Mouse (Mus musculus) WW6 (cell line): ENCODE data around the gene Nuak2.
A peak's percentile ranks its signal among the peaks of the same experiment; 100 is the strongest.
"Not testable (repeated sequence)": the region's sequence is repeated elsewhere in the genome, so short reads cannot be mapped to it uniquely, and the experiment has no call there.

Source experiments
- DNase-seq: peaks from one replicate; pipeline ENCODE4 v3.0.0-alpha.2; 2013; ENCODE audit warnings: low read depth, low spot score

Nuak2 gene

DNA sequence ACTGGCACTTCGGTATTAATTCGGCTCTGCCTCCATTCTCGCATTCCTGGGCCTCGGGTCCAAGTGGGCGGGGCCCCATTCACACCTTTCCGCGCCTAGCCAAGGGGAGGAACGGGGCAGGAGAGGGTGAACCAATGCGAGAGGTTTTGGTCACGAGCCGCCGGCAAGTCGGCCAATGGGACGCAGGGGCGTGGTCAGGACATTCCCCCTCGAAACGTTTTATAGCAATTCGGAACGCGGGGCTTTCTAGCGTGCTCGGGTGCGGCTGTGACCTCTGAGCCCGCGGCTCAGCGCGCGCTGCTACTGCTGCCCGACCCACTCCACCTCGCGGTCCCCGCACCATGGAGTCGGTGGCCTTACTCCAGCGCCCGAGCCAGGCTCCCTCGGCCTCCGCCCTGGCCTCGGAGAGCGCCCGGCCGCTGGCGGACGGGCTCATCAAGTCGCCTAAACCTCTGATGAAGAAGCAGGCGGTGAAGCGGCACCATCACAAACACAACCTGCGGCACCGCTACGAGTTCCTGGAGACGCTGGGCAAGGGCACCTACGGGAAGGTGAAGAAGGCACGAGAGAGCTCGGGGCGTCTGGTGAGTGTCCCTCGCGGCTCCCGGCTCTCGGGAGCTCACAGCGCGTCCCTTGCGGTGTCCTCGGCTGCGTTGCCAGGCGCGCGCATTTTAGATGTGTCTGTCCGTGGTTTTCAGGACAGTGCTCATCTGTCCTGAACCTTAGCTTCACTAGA lies at the start of gene Nuak2:
TSS of gene Nuak2 (plus strand) at position 238 of the 736 bp plus-strand sequence.
- peak; percentile 82 for DNase-seq

DNA sequence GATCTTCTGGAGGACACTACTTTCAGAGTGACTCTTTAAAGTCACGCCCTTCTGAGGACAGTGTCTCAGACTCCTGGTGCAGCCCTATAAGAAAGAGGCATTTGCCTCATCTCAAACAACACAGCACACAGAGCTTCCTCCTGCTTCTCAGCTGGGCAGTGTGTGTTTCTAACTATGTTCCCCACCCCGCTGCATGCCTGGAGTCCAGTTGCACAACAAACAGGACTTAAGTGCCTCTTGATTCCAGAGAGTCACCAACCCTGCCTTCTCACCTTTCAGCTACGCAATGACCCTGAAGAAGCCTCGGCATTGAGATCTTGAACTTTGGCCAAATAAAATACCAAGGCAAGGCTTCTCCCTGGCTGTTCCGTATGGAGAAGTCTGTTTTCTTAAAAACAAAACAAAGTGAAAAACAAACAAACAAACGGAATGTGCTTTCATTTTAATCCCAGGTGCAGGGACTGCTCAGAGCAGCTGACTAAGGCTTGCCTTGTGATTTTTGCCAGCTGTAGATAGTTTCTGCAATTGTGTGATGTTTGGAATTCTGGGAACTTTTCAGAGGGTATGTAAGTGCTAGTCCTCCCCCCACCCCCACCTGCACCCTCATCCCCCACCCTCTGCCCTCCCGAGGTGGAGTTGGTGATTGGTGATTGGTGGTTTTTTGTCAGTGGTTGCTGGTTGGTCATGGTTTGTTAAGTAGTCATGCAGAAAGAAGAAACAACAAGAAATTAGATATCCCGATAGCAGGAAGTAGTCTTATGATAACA lies 49.0 kb upstream of the Nuak2 start:
- no peak for DNase-seq

DNA sequence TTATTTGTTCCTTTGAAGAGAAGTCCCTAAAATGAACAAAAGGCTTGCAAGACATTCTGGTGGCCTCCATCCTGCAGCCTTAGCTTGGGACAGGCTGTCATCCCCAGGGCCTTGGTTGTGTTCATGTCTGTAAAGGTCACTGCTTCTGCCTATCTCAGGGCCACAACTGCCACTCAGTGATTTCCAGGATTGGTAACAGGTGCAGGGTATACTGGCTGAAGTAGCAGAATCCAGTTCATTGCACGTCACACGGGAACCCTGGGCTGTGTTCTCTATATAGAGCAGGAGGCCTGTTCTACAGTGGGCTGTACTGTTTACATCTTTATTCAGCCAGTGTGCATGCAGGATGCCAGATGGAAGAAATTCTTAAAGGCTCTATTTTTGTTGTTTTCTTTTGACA lies 48.0 kb upstream of the Nuak2 start:
- DNase-seq, result no peak

DNA sequence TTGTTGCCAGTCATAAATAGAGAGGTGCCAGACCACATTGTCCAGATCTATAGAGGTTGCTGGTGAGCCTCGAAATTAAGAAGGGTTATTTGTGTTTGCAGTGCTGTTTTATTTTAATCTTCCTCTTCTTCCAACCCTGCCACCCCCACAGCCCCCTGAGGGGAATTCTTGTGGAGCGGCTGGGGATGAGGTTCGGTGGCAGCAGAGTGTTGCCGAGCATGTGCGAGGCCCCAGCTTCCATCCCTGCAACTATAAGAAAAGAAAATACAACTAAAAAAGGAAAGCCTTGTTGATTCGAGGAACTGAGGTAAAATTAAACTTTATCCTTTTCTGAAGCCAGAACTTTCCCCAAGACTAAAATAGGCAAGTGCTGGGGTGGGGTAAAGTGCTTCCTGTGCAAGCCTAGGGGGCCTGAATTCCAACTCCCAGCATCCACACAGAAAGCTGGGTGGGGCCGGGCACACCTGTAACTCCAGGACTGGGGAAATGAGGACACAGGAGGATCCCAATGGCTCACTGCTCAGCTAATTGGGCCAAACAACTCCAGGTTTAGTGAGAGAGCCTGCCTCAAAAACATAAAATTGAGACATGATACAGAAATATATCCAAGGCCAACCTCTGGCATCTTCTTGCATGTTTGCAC lies 47.4 kb upstream of the Nuak2 start:
- DNase-seq, result no peak

DNA sequence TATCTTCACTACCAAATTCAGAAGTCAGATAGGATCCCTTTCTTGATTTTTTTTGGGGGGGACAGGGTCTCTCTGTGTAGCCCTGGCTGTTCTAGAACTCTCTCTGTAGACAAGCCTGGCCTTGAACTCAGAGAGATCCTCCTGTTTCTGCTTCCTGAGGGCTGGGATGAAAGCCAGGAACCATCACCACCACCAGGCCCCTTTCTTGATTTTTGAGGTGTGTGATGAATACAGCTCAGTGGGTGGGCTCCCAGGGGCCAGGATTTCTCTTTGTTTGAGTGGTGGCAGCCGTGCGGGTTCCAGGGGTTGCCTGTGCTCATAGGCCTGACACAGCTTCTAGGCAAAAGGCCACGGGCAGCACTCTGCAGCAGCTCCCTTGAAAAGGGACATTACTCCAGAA lies 44.7 kb upstream of the Nuak2 start:
- DNase-seq, result no peak

DNA sequence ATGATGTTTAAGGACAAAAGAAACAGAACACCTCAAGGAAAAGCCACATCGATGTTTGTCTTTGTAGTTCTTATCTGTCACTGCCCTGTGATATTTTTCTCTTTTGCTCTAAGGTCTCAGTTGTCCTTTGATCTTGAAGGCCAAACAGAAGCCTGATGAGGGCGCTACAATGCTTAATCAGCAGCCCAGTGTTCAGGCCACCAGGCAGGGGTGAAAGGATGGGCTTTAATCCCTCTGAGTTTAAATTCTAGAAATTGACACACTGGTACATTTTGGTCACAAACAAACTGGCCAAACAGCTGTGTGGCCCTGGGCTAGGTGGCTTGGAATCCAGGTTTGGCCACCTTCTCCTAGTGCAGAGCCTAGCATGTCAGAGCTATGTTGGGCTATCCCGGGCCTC lies 39.2 kb upstream of the Nuak2 start:
- DNase-seq, result no peak

DNA sequence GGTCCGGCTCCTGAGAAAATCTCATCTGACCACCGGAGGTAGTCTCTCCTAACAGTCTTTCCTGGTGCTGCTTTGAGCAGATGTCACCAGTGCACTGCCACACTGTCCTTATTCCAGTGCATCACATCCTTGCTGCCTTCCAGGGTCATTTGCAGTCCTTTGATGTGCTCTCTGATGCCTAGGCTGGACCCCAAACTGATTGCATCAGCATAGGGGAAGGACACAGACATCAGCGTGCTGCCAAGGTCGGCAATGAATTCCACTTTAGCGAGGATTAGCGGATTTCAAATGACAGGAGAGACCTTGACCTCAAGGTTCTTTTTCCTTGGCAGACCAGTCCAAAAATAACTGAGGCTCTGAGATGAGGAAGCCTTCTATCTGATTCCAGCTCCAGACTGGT lies 38.8 kb upstream of the Nuak2 start:
- DNase-seq, result no peak

DNA sequence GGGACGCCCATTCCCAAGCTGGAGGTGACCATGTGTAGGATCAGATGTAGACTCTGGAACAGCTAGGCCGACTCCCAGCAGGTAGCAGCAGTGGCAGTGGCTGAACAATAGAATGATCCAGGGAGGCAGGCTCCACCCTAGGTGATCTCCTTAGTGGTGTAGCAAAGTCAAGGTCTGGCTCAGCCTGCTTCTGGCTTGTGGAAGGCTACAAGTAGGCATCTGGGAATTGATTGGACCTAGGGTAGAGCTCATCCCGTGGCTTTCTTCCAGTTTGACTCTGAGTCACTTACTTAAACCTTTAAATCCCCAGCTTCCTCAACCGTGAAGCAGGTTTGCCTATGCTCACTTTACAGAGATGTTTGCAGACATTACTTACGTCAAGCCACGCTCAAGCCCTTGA lies 35.3 kb upstream of the Nuak2 start:
- DNase-seq, result not testable (repeated sequence)

DNA sequence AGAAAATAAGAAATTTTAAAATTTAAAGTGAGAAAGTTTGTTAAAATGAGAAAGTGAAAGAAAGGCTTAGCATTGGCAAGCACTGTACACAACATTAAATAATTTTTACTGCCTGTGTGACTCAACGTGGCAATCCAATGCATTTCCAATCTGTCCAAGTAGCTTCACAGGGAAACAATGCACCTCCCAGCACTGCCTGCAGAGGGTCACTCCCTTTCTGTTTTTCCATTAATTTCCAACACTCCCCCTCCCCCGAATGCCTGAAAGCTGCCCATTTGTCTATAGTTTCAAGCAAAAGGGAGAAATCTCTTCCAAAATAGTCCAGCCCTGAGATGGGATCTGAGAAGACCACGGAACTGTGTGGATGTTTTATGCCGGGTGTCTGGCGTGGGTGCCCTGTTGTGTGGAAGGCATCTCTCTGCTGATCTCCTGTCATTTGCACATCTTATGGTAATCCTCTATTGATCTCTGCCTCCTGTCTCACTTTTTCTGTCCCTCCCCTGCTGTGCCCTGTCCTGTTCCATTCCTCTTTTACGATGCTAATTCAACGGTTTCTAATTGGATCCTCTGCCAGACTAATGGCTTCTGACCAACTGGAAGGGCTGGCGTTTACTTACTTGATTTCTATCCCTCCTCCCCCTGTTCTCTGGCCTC lies 34.3 kb upstream of the Nuak2 start:
- DNase-seq, result no peak

DNA sequence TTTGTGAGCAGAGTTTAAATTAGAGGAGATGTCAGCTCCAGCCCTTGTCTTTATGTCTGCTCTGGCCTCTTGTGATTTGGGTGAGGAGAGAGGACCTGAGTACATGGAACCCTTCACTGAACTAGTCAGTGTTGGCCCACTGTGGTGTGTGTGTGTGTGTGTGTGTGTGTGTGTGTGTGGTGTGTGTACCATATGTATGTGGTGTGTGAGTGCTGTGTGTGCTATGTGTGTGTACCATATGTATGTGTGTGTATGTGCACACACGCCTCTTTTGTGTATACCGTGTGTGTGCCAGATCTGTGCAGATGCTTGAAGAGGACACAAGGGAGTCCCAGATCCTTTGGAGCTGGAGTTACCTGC lies 33.8 kb upstream of the Nuak2 start:
- DNase-seq, result no peak

DNA sequence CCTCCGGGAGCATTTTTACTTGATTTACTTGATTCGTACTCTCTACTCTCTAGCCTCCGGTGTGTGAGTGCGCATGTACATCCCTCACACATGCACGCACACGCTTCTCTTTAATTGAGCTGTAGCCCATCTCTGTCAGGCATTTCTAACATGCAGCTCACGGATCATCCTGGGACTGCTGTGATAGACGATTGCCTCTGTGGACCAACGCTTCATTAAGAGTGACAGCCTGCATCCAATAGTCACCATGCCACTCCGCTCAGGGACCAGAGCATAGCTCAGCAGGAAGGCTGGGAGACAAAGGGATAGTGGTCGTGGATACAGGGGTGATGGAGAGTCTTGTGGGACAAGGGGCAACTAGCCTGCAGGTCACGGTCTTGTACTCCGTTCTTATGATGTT lies 32.9 kb upstream of the Nuak2 start:
- DNase-seq, result no peak

DNA sequence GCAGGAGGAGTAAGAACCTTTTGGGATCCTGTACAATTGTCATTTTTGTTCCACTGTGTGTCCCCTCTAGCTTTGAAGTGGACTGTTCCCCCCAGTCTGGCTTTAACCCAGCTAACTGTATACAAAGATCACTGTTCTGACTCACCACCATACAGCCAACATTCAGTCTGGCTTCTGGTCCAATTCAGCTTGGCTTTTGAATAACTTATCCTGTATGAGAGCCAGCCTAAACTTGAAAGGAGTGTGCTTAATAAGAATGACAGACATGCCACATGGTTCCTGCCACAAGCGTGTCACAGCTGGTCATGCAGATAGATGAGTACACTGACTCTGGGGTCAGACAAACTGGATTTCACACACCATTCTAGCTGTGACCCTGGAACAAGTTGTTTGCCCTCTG lies 29.2 kb upstream of the Nuak2 start:
- DNase-seq, result no peak

DNA sequence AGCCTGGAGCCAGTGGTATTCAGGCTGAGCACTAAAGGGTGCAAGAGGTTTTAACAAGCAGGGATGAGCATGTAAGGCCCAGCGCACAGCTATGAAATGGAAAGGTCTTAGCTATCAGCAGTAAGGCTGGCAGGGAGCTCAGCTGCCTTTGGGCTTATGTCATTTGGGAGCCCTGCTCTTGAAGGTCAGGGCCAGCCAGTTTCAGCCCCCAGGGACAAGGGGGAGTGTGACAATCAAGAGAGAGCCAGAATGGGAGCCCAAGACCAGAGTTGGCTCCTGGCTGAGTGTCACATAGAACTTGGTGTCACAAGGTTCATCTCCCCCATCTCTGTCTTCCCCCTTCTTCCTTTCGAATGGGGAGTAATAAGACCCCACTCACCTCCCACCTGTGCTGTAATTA lies 28.5 kb upstream of the Nuak2 start:
- DNase-seq, result no peak

DNA sequence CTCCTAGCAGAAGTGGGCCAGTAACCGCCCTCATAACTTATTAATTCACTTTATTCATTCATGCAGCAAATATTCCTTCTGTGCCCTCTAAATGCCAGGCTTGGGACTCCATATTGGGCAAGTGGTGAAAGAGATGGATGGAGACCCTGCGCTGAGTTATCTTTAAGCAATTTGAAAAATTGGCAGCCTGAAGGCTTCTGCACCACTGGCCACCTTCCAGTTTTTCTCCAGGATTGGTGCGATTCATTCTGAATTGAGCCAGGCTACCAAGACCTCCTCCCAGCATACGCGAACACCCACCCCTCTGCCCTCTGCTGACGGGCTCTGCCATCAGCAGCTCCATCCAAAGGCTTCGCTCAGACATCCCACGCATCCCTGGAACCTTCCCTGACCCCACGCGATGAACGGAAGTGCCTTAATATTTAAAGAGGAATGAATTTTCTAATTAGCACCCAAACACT lies 27.9 kb upstream of the Nuak2 start:
- DNase-seq, result no peak

DNA sequence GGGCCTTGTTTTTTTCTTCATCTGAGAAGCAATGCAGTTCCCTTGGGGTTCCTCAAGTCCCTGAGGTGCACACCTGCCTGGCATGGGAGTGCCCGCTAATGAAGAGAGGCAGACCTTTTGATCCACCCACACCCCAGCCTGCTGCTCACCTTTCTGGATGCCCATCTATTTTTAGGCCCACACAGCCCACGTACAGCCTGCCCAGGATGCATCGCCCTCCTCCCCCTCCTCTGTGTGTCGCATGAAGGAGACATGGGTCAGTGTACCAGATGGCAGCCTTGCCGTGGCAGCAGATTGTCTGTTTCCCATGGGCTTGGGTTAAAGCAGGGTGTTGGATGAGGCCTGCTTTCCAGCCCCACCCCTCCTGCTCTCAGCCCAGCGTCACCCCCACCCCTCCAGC lies 26.0 kb upstream of the Nuak2 start:
- DNase-seq, result no peak

DNA sequence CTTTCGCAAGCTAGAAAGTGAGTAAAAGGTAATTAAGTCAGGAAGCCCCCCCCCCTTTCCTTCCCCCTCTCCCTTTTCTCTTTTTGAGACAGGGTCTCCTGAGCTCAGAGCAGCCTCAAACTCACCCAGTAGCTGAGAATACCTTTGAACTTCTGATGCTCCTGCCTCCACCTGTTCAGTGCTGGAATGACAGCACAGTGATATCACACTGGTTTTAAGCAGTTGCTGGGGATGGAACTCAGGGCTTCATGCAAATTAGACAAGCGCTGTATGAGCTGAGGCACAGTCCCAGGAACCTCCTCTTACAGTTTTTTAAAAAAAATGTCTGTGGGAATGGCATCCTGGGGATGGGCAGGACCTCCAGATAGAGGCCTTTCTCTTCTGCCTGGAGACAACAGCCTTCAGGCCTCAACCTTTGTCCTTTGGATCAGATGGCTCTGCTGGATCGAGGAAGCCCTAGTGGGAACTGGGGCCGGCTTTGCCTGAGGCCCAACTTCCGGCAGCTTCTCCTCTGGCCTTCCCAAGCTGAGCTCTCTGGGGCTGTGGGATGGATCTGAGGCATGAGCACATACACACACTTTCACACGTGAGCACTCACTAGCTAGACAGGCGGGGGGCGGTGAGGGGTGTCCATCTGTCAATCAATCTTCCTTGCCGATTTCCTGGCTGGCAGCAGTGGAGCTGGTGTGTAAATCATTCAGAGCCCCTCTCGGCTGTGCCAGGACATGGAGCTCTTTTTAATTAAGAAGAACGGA lies 24.8 kb upstream of the Nuak2 start:
- DNase-seq, result no peak

DNA sequence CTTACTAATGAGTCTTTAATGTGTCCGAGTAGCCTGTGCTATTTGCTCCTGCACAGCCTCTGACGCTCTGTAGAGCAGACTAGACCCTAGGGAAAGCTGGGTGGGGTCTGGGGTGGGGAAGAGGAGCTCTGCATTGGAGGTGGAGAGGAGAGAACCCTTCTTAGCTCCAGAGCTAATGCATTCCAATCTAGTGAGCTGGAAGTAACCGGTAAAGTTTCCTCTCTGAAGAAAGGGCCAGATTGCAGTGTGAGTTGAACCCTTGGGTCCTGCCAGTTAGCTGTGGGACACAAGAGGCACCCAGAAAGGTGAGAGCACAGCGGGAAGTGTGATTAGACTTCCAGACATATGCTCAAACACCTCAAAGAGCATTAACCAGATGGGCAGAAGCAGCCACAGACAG lies 24.2 kb upstream of the Nuak2 start:
- DNase-seq, result no peak

DNA sequence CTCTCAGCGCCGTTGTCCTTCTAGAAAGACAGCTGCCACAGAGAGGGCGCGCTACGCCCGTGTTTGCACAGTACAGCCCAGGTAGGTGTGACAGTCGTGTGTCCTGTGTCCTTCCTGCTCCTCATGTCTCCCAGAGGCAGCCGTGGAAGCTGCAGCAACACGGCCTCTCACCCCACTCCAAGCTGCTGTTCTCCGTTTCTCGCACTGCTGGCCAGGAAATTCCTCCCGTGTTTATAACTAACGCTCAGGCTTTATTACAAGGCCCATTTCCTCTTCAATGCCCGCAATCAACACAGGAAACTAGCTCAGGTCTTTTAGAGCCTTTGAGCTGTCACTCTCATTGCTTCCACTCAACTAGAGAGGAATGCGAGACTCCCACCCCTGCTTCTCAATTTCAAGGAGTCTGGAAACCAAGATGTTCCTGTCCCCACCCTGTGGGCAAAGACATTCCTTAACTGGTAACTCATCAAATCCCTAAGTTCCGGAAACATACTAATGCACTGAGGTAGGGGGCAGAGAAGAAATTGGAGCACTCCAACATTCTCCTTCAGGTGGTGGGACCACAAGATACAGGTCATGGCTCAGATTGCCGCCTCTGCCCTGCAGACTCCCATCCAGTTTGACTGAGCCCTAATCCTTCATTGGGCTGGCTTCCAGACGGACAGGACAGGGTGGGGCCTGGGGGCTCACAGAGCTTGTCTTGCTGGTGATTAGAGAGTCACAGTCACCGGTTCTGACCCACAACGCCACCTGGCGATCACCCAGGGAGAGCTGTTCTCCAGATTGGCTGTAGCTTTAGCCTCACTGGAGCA lies 23.4 kb upstream of the Nuak2 start:
- no peak for DNase-seq

DNA sequence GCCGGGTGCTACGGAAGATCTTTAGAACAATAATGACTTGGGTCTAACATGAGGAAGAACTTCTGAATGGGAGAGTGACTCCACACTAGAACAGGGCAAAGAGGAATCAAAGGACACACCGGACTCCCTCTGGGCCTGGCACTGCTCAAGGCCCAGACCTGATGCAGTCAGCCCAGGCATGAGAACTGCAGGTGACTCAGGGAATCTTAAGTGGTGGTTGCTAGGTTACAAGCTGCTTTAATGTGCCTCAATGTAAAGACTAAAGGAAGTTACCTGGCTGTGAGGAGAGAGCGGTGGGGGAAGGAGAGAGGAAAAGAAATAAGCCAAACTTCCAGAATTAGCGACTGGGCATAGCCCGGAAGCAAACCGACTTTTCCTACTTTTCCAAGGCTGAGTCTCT lies 20.4 kb upstream of the Nuak2 start:
- DNase-seq, result no peak

DNA sequence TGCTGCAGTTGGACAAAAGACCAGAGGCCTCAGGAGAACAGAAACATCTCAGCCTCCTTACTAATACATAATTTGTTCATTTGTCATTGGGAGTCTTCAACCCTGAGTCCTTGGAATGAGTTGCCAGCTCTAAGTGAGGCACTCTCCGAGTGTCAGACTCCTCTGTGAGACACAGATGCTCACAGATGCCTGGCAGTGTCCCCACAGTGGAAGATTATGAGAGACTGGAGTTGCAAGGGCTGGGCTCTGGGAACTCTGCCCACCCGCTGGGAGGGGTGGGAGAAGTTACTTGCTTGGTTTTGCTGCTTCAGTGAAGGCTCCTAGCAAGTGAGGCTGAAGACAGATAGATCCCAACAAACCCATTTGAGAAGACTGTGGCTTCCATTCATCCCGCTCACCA lies 19.9 kb upstream of the Nuak2 start:
- no peak for DNase-seq

DNA sequence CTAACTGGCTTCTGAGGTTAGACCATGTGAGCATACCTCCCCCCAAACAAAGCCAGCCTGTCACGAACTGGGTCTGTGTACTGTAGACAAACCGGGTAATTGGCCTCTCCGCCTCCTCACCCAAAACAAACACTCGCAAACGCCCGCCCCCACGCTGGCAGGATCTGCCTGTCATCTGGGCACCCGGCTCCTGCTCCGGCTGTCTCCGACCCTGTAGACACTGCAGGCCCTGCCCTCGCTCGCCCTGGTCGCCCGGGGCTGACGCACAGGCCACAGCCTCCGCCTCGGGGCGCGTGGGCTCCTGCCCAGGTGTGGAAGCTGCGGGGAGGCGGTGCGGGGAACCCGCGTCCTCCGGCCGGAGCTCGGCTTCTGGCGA lies 17.5 kb upstream of the Nuak2 start, which contains the start of gene Klhdc8a:
TSS of gene Klhdc8a (plus strand) at position 202 of the 376 bp plus-strand sequence.
- DNase-seq, result no peak
